Mouse (Mus musculus) hindbrain, embryonic 11.5 days (tissue): ENCODE data around the gene Ddc. TPM values are rescaled to one million over a fixed set of nuclear protein-coding genes. Genes with fewer than 3 reads are reported as not detected.
A peak's percentile ranks its signal among the peaks of the same experiment; 100 is the strongest.

Experiments used
- ATAC-seq: fragments of 200-750 bp; cut with Nextera tagmentation; 2 replicates; pipeline ENCODE4 v1.8.0; 2017; ENCODE audit warnings: mild to moderate bottlenecking, moderate TSS enrichment, moderate library complexity; ENCODE audit not compliant: low FRiP score
- DNase-seq: peaks from one replicate; pipeline ENCODE4 v3.0.0-alpha.2; 2015; ENCODE audit warnings: low spot score
- H3K27ac ChIP-seq: fragments of 300-500 bp; sonication (generic); 2 replicates; pipeline ENCODE4 v1.5.1; 2014; ENCODE audit warnings: mild to moderate bottlenecking, low read depth, low read length
- H3K27me3 ChIP-seq: fragments of 300-500 bp; sonication (generic); 2 replicates; pipeline ENCODE4 v1.6.1; 2014; ENCODE audit warnings: mild to moderate bottlenecking, low read length, moderate library complexity, mixed read lengths; ENCODE audit not compliant: control insufficient read depth, insufficient read depth
- H3K36me3 ChIP-seq: fragments of 300-500 bp; sonication (generic); 2 replicates; pipeline ENCODE4 v1.6.1; 2014; ENCODE audit warnings: mild to moderate bottlenecking, low read length, moderate library complexity, mixed read lengths; ENCODE audit not compliant: control insufficient read depth, insufficient read depth
- H3K4me1 ChIP-seq: fragments of 300-500 bp; sonication (generic); replicated peaks from 2 replicates; pipeline ENCODE4 v1.6.1; 2014; ENCODE audit warnings: low read length, mixed read lengths; ENCODE audit not compliant: control insufficient read depth, insufficient read depth
- H3K4me2 ChIP-seq: fragments of 300-500 bp; sonication (generic); replicated peaks from 2 replicates; pipeline ENCODE4 v1.6.1; 2014; ENCODE audit warnings: mild to moderate bottlenecking, low read depth, low read length
- H3K4me3 ChIP-seq: fragments of 300-500 bp; sonication (generic); 2 replicates; pipeline ENCODE4 v1.5.1; 2014; ENCODE audit warnings: low read depth, low read length
- H3K9ac ChIP-seq: fragments of 300-500 bp; sonication (generic); 2 replicates; pipeline ENCODE4 v1.6.1; 2014; ENCODE audit warnings: low read depth, low read length
- H3K9me3 ChIP-seq: fragments of 300-500 bp; sonication (generic); 2 replicates; pipeline ENCODE4 v1.6.1; 2016; ENCODE audit warnings: low read length; ENCODE audit not compliant: control insufficient read depth
- WGBS: fragments of 180-500 bp; shearing (Covaris S2); extraction: QIAGEN DNeasy Blood & Tissue Kit; methylation state at CpG from one replicate; pipeline ENCODE4 v1.1.7; 2014; 5-methylcytosine and 5-hydroxymethylcytosine counted together
- polyA plus RNA-seq: library from polyadenylated mRNA; unstranded; fragments of >200 nt; fragmentation: Nextera tagmentation; extraction: Ambion mirVana; gene quantifications from 2 replicates; pipeline ENCODE4 v1.2.1, GENCODE M21; 2014

The Ddc gene
- polyA plus RNA-seq, 1 experiment from 2014 or later, result 14.3 TPM

- H3K9ac ChIP-seq, result peak overlapping the region; percentile 62
- H3K9me3 ChIP-seq, result no peaks in the 10 kb centered on the region
- peak overlapping the region; percentile 94 for H3K27ac ChIP-seq
- no peaks in the 10 kb centered on the region for H3K36me3 ChIP-seq
- whole genome bisulfite sequencing, result 2% methylated on average over 20 of the region's 20 CpGs
- peak overlapping the region; percentile 20; the same call in 1 of the 2 replicates for H3K4me2 ChIP-seq
- no peaks in the 10 kb centered on the region for H3K27me3 ChIP-seq
- no peak overlapping the region for H3K4me3 ChIP-seq
- ATAC-seq, result peak; percentile 38
- DNase-seq, result peak; percentile 77
- H3K4me1 ChIP-seq, result peaks cover 10% of the 10 kb centered on the region
Observed at GRCm38 (mm10) chr11:11822181-11823095, 75.5 kb downstream of the Ddc start.

DNA sequence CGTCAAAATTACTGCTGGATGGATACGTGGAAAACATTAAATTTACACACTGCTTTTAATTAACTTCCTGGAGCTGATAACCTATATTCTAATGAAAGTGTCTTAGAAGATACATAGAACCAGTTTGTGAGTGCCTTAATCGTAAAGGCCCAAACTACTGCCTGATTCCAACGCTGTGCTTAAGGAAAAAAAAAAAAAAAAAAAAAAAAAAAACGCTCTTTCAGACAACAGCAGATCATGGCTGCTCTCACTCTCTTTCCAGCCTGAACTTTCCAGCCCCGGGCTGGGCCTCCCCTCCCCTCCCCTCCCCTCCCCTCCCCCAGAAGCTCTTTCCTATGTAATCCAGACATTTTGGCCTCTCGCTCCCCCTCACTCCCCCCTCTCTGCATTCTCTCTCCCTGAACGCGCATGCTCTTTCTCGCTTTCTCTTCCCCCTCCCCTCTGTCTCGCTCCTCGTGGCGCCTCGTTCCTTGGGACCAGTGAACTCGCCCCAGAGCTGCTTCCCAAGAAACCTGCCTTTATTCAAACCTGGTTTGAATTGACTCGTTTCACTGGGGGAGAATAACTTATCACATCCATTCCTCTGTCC, 76.5 kb downstream of the Ddc start:
- DNase-seq, result peak; percentile 91
- 9% methylated on average over 12 of the region's 16 CpGs for WGBS
- H3K27ac ChIP-seq, result peak overlapping the region; percentile 94
- H3K9me3 ChIP-seq, result no peaks in the 10 kb centered on the region
- no peak overlapping the region for H3K4me3 ChIP-seq
- no peak overlapping the region for H3K4me2 ChIP-seq
- H3K9ac ChIP-seq, result peak overlapping the region; percentile 62
- no peaks in the 10 kb centered on the region for H3K27me3 ChIP-seq
- H3K36me3 ChIP-seq, result no peaks in the 10 kb centered on the region
- peak; percentile 82 for ATAC-seq
- H3K4me1 ChIP-seq, result peaks cover 10% of the 10 kb centered on the region

DNA sequence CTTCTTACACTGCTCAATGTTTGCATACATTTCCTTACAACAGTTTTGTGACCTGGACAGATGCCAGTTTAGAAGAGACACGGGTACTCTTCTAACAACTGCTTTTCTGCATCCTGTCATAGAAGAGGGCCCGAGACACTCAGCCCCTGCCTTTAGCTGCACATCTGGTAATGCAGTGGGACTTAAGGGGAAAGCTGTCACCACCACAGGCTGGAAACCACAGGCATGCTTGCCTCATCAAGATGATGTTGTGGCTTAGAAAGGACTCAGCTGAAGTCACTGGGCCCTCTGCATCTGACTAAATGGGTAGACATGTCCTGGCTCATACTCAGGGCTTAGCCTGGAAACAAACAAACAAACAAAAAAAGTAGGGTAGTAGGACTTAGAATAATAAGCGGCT, 77.2 kb downstream of the Ddc start:
- DNase-seq, result no peak
- H3K9me3 ChIP-seq, result no peaks in the 10 kb centered on the region
- WGBS, result 62% methylated on average over 3 of the region's 3 CpGs
- no peak overlapping the region for H3K9ac ChIP-seq
- H3K4me1 ChIP-seq, result peaks cover 10% of the 10 kb centered on the region
- H3K27me3 ChIP-seq, result no peaks in the 10 kb centered on the region
- no peak overlapping the region for H3K4me2 ChIP-seq
- H3K36me3 ChIP-seq, result no peaks in the 10 kb centered on the region
- peak overlapping the region; percentile 24; the same call in 1 of the 2 replicates for H3K27ac ChIP-seq
- ATAC-seq, result 0 out of 2 replicates have a peak, but pooled peaks have one; percentile 0
- no peak overlapping the region for H3K4me3 ChIP-seq

- H3K36me3 ChIP-seq, result no peaks in the 10 kb centered on the region
- H3K4me3 ChIP-seq, result no peak overlapping the region
- H3K4me1 ChIP-seq, result peaks cover 10% of the 10 kb centered on the region
- peak; percentile 95 for DNase-seq
- 2% methylated on average over 2 of the region's 2 CpGs for WGBS
- H3K9me3 ChIP-seq, result no peaks in the 10 kb centered on the region
- no peaks in the 10 kb centered on the region for H3K27me3 ChIP-seq
- no peak overlapping the region for H3K4me2 ChIP-seq
- peak; percentile 31 for ATAC-seq
- H3K27ac ChIP-seq, result peak overlapping the region; percentile 24; the same call in 1 of the 2 replicates
- no peak overlapping the region for H3K9ac ChIP-seq
Observed at GRCm38 (mm10) chr11:11820251-11820650, 77.7 kb downstream of the Ddc start.

- WGBS, result 96% methylated on average over 5 of the region's 5 CpGs
- H3K4me3 ChIP-seq, result no peak overlapping the region
- H3K4me1 ChIP-seq, result peaks cover 10% of the 10 kb centered on the region
- no peak overlapping the region for H3K27ac ChIP-seq
- DNase-seq (no peak), ATAC-seq (no peak)
- H3K27me3 ChIP-seq, result no peaks in the 10 kb centered on the region
- no peak overlapping the region for H3K4me2 ChIP-seq
- H3K9me3 ChIP-seq, result no peaks in the 10 kb centered on the region
- H3K36me3 ChIP-seq, result no peaks in the 10 kb centered on the region
- no peak overlapping the region for H3K9ac ChIP-seq
Observed at GRCm38 (mm10) chr11:11819206-11819605, 78.7 kb downstream of the Ddc start.

- no peak overlapping the region for H3K9ac ChIP-seq
- H3K9me3 ChIP-seq, result no peaks in the 10 kb centered on the region
- ATAC-seq, result no peak
- no peaks in the 10 kb centered on the region for H3K36me3 ChIP-seq
- no peak overlapping the region for H3K27ac ChIP-seq
- no peak overlapping the region for H3K4me3 ChIP-seq
- H3K4me1 ChIP-seq, result peaks cover 10% of the 10 kb centered on the region
- H3K27me3 ChIP-seq, result no peaks in the 10 kb centered on the region
- 90% methylated on average over 6 of the region's 6 CpGs for WGBS
- no peak for DNase-seq
- H3K4me2 ChIP-seq, result no peak overlapping the region
Observed at GRCm38 (mm10) chr11:11818797-11819196, 79.1 kb downstream of the Ddc start.

DNA sequence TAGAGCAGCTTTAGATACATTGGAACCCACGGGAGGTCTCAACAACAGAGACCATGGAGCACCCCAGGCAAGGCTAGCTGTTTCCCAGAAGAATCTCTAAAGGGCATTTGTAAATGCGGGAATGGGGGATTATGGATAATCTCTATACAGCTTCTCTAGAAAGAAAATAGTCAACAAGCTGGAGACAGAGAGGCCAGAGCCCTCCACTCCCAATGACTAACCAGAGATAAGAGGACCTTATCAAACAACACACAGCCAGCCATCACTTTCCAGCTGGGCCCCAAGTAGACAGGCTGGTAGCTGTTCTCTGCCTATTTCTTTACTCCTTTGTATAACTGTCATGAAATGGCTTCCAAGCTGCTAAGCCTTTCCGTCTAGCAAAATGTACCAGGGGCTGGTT, 82.2 kb downstream of the Ddc start:
- Histone ChIP-seq H3K36me3 (no peaks in the 10 kb centered on the region), H3K9me3 (no peaks in the 10 kb centered on the region), H3K27me3 (no peaks in the 10 kb centered on the region), H3K27ac (no peak overlapping the region), H3K4me3 (no peak overlapping the region), H3K9ac (no peak overlapping the region), H3K4me1 (no peaks in the 10 kb centered on the region; the same call in 1 of the 2 replicates), H3K4me2 (no peak overlapping the region)
- DNase-seq, result no peak
- WGBS, result 73% methylated on average over 3 of the region's 3 CpGs
- ATAC-seq, result no peak

GRCm38 (mm10) chr11:11811906-11812480, 86.0 kb downstream of the Ddc start:
- Histone ChIP-seq H3K9ac (peak overlapping the region; percentile 45; the same call in 1 of the 2 replicates), H3K27ac (no peak overlapping the region), H3K36me3 (no peaks in the 10 kb centered on the region), H3K4me1 (no peaks in the 10 kb centered on the region; the same call in 1 of the 2 replicates), H3K27me3 (no peaks in the 10 kb centered on the region), H3K4me2 (no peak overlapping the region; the same call in 1 of the 2 replicates), H3K4me3 (no peak overlapping the region), H3K9me3 (no peaks in the 10 kb centered on the region)
- 23% methylated on average over 9 of the region's 9 CpGs for WGBS
- ATAC-seq (no peak), DNase-seq (peak; percentile 87)
